Mouse (Mus musculus) ES-E14 (cell line): ENCODE measurements around the gene Med9. TPM values are rescaled to one million over a fixed set of nuclear protein-coding genes. Genes with fewer than 3 reads are reported as not detected.

Experiments used
- DNase-seq: peaks from one replicate; pipeline ENCODE4 v3.0.0-alpha.2; 2013; ENCODE audit warnings: low read depth, low spot score
- H3K27ac ChIP-seq: 2 replicates; pipeline ENCODE4 v1.5.1; 2012; ENCODE audit warnings: low read depth, mild to moderate bottlenecking, low read length, moderate library complexity, mixed read lengths; ENCODE audit not compliant: poor library complexity, insufficient read depth, severe bottlenecking
- H3K36me3 ChIP-seq: 2 replicates; pipeline ENCODE4 v1.6.1; 2012; ENCODE audit warnings: mild to moderate bottlenecking, low read length, moderate library complexity, mixed read lengths; ENCODE audit not compliant: control insufficient read depth, poor library complexity, insufficient read depth, severe bottlenecking
- H3K4me1 ChIP-seq, 2 experiments: fragments of 150-350 bp in 1 of 2; sonication (generic) in 1 of 2; 2 replicates each; pipeline ENCODE4 v1.6.1; 2012; ENCODE audit warnings: low read length in 2 of 2, mild to moderate bottlenecking in 1 of 2, mixed read lengths in 1 of 2; ENCODE audit not compliant: control insufficient read depth in 2 of 2, insufficient read depth in 2 of 2, poor library complexity in 1 of 2
- H3K4me3 ChIP-seq, 2 experiments: fragments of 150-350 bp in 1 of 2; sonication (generic) in 1 of 2; 2 replicates each; pipeline ENCODE4 v1.5.1; 2012; ENCODE audit warnings: low read length in 2 of 2, low read depth in 1 of 2, mild to moderate bottlenecking in 1 of 2, mixed read lengths in 1 of 2; ENCODE audit not compliant: insufficient read depth in 1 of 2, poor library complexity in 1 of 2, severe bottlenecking in 1 of 2
- H3K9ac ChIP-seq: 2 replicates; pipeline ENCODE4 v1.6.1; 2012; ENCODE audit warnings: low read depth, mild to moderate bottlenecking, low read length, mixed read lengths; ENCODE audit not compliant: poor library complexity, insufficient read depth, severe bottlenecking
- H3K9me3 ChIP-seq: fragments of 150-350 bp; sonication (generic); 2 replicates; pipeline ENCODE4 v1.6.1; 2012; ENCODE audit warnings: low read depth, mild to moderate bottlenecking, low read length; ENCODE audit not compliant: control insufficient read depth, insufficient read depth
- CHD2 ChIP-seq: IDR thresholded peaks from 2 replicates; pipeline ENCODE4 v1.6.1; 2014; ENCODE audit warnings: mild to moderate bottlenecking, low read depth, low read length, inconsistent platforms
- HCFC1 ChIP-seq: IDR thresholded peaks from 2 replicates; pipeline ENCODE4 v1.6.1; 2012; ENCODE audit warnings: low read length, inconsistent platforms, borderline replicate concordance; ENCODE audit not compliant: insufficient read depth
- MAFK ChIP-seq: IDR thresholded peaks from 2 replicates; pipeline ENCODE4 v1.6.1; 2014; ENCODE audit warnings: mild to moderate bottlenecking, low read depth, low read length, inconsistent platforms; ENCODE audit not compliant: insufficient read depth
- ZC3H11A ChIP-seq: IDR thresholded peaks from 2 replicates; pipeline ENCODE4 v1.6.1; 2012; ENCODE audit warnings: low read depth, mild to moderate bottlenecking, inconsistent platforms, low read length, borderline replicate concordance
- ZNF384 ChIP-seq: IDR thresholded peaks from 2 replicates; pipeline ENCODE4 v1.6.1; 2012; ENCODE audit warnings: low read depth, low read length, inconsistent platforms
- in situ Hi-C, 2 experiments: fragments of 600-800 bp; cut with MboI; formaldehyde crosslinking; loops; one replicate each; pipeline ENCODE4 v1.15.1; 2025; ENCODE audit warnings: low sequenced_read_pairs in 2 of 2, inconsistent platforms in 1 of 2; ENCODE audit not compliant: unreplicated experiment in 2 of 2
- total RNA-seq: library from RNA; depleted of rRNA; stranded (reverse); fragments of 300-350 nt; gene quantifications from 2 replicates; pipeline ENCODE4 v1.2.3, GENCODE M21; 2012

Gene Med9
- total RNA-seq, 1 experiment: 22.9 TPM

DNA sequence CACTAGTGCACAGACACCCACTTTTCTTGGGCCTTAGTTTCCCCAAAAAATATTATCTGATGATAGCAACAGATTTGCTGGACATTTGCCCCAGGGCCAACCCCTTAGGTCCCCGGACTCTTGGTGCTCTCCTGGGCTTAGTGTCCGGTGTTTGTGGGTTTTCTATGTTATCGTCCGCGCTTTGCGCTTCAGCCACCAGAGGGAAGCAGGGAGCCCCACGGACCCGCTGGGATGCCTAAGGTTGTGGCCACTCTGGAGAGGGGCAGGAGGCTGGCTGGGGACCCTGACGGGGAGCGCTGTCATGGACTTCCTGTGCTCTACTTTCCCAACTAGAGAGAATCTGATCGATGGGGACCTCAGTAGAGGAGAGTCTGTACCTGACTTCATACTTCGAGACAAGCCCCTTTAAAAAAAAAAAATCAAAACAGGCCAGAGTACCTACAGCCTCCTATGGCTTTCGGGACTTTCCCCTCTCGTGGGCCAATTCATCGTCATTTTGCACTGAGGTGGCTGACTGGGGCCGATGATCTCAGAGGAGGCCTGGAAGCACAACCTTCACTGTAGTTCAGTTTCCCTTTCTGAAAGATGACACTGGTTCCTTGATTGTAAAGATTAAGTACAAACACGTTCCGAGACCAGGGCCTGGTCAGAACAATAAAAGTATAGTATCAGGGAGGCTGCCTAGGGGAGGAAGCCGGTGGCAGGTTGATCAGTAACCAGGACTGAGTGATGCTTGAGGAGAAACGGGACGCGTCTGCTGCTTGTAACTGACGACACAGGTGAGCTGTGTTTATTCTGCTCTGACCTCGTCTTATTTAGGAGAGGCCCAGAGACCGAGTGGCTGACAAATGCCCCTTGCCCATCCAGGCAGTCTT lies 17.5 kb downstream of the Med9 start:
- H3K9ac ChIP-seq: peak overlapping the region; percentile 52
- H3K36me3 ChIP-seq: peaks cover 13% of the 10 kb centered on the region; the same call in 1 of the 2 replicates
- H3K4me1 ChIP-seq: peaks cover 0 to 11% of the 10 kb centered on the region in 2 experiments; a peak in 1 of 4 replicates
- in situ Hi-C loops: no loop called here
- H3K4me3 ChIP-seq: peak overlapping the region; percentile 64 to 83
- no peaks in the 10 kb centered on the region for H3K9me3 ChIP-seq
- H3K27ac ChIP-seq: no peak overlapping the region
- peak; percentile 59 for DNase-seq
- TF ChIP-seq CHD2 (no peak), MAFK (no peak), ZNF384 (peak; percentile 63), ZC3H11A (0 out of 2 replicates have a peak, but pooled peaks have one; percentile 37)

DNA sequence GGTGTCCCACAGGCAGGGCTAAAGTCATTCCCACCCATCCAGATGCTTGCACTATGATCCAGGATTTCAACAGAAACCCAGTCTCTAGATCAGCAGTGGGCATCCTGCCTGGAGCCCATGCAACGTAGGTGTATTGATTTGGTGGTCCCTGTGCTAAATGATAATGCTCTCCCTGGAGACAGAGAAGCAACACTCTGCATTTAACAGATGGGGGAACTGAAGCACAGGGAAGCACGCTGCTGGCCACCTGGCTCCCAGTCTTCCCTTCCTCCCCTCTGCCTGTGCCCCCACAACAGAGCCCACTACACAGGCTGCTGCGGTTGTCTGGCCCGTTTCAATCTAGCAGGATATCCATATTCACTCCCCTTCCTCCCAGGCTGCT lies 18.1 kb downstream of the Med9 start:
- H3K4me3 ChIP-seq: no peak overlapping the region
- H3K4me1 ChIP-seq: peaks cover 0 to 13% of the 10 kb centered on the region in 2 experiments; a peak in 1 of 4 replicates
- H3K36me3 ChIP-seq: peaks cover 9% of the 10 kb centered on the region; the same call in 1 of the 2 replicates
- TF ChIP-seq ZC3H11A (no peak), CHD2 (no peak), HCFC1 (no peak), MAFK (no peak)
- no peak for DNase-seq
- H3K9me3 ChIP-seq: no peaks in the 10 kb centered on the region
- in situ Hi-C loops: no loop called here
- no peak overlapping the region for H3K27ac ChIP-seq
- no peak overlapping the region for H3K9ac ChIP-seq

DNA sequence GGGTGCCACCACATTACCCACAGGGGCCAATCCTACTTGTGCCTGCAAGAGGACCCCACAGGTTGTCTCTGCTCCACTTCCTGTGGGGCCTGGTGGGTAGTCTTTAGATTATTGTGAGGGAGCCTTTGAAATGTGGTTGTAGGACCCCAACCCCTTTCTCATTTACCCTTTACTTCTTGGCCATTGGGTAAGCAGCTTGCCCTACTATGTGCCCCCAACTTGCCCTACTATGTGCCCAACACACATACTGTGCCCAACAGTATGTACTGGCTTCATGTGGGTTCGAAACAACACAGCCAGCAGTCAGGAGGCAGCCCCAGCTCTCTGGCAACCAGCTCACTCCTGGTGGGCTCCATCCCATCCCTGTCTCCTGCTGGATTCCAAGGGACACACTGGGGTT lies 19.8 kb downstream of the Med9 start:
- Histone ChIP-seq H3K9me3 (no peaks in the 10 kb centered on the region), H3K9ac (no peak overlapping the region), H3K4me3 (no peak overlapping the region), H3K36me3 (no peaks in the 10 kb centered on the region), H3K27ac (no peak overlapping the region), H3K4me1 (peaks cover 0 to 22% of the 10 kb centered on the region in 2 experiments; a peak in 2 of 4 replicates)
- DNase-seq: no peak
- TF ChIP-seq CHD2: no peak
- TF ChIP-seq ZC3H11A: no peak
- TF ChIP-seq ZNF384: no peak
- no peak for TF ChIP-seq HCFC1
- no peak for TF ChIP-seq MAFK
- in situ Hi-C loops: no loop called here

DNA sequence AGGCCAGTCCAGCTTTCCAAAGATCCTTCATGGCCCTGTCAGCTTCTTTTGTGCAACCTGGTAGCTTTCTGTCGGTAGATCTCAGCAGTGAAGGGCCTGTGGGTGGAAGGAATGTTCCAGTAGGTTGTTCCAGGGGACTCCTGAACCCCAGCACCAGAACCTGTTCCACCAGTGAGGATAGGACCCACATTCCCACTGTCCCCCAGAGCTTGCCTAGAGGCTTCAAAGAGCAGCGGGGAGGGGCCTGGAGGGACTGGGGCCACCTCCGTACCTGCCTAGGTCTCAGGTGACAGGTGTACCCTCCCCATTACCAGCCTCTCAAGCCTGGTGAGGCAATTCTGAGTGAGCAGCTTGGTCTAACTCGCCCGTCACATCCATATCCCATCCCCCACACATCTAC lies 22.8 kb downstream of the Med9 start:
- H3K9me3 ChIP-seq: no peaks in the 10 kb centered on the region
- no peaks in the 10 kb centered on the region for H3K36me3 ChIP-seq
- no peak for DNase-seq
- in situ Hi-C loops: no loop called here
- TF ChIP-seq ZC3H11A (no peak), ZNF384 (no peak), CHD2 (no peak), MAFK (no peak), HCFC1 (no peak)
- no peak overlapping the region for H3K27ac ChIP-seq
- H3K4me3 ChIP-seq: no peak overlapping the region
- H3K4me1 ChIP-seq: peaks cover 0 to 16% of the 10 kb centered on the region in 2 experiments; a peak in 2 of 4 replicates
- no peak overlapping the region for H3K9ac ChIP-seq

DNA sequence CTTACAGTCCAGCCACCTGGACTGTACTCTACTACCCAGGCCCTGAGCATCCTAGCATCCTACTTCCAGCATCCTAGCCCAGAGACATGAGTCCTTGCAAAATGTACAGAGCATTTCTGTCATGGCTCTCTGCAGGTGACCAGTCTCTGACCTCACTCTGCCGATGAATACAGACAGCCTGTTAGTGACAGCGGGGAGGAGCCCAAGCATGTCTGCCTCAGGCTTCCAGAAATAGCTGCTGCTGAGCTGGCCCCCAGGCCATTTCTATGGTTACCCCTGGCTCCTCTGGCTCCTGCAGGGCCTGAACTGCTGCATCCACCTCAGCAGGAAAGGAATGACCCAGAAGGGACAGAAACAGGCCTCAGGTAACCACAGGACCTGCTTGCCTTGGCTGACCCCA lies 23.7 kb downstream of the Med9 start:
- in situ Hi-C loops: no loop called here
- no peak for DNase-seq
- TF ChIP-seq MAFK (no peak), CHD2 (no peak), ZC3H11A (no peak), HCFC1 (no peak), ZNF384 (no peak)
- no peak overlapping the region for H3K27ac ChIP-seq
- H3K36me3 ChIP-seq: no peaks in the 10 kb centered on the region
- H3K9me3 ChIP-seq: no peaks in the 10 kb centered on the region
- no peak overlapping the region for H3K9ac ChIP-seq
- H3K4me1 ChIP-seq: peaks cover 0 to 16% of the 10 kb centered on the region in 2 experiments; a peak in 2 of 4 replicates
- H3K4me3 ChIP-seq: no peak overlapping the region
